Mouse (Mus musculus) cerebral cortex, adult 2 months (tissue): ENCODE results near the gene Hnrnpf.

Source experiments
- WGBS: fragments of 180-500 bp; shearing (Covaris S2); methylation state at CpG from one replicate; pipeline ENCODE4 v1.1.7; 2018; 5-methylcytosine and 5-hydroxymethylcytosine counted together

Gene Hnrnpf

GRCm38 (mm10) chr6:117900126-117901080, at the start of gene Hnrnpf:
Gene Hnrnpf (plus strand): TSS chr6:117900324.
- 62% methylated on average over 17 of the region's 17 CpGs for WGBS

DNA sequence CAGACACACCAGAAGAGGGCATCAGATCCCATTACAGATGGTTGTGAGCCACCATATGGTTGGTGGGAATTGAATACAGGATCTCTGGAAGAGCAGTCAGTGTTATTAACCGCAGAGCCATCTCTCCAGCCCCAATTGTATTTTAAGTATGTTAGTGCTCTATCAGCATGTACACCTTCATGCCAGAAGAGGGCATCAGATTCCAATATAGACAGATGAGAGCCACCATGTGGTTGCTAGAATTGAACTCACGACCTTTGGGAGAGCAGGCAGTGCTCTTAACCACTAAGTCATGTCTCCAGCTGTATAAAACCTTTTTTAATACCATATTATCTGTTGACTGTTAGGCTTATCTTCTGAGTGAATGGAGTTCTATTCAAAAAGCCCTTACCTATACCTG, 48.4 kb upstream of the Hnrnpf start:
- 54% methylated on average over 2 of the region's 2 CpGs for WGBS

GRCm38 (mm10) chr6:117857990-117858389, 42.1 kb upstream of the Hnrnpf start:
- WGBS: 93% methylated on average over 1 of the region's 1 CpGs

- 61% methylated on average over 6 of the region's 6 CpGs for WGBS
These were observed 38.3 kb upstream of the Hnrnpf start, which contains the start of gene Zfp239 for GRCm38 (mm10) chr6:117861848-117862247. Gene Zfp239 (plus strand): TSS chr6:117862100.

DNA sequence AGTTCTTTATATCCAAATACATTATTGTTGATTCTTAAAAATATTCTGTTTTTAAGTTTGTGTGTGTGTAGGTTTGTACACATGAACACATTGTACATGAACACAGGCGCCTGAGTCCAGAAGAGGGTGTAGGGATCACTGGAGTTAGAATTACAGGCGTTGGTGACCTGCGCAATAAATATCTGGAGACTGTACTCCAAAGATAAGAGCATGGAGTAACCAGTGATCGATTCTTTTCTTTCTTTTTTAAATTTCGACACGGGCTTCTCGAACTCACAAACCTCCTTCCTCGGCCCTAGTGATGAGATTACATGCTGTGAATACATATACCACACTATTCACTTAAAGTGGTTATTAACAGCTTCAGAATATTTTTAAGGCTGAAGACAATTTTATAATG, 37.7 kb upstream of the Hnrnpf start:
- 75% methylated on average over 8 of the region's 8 CpGs for WGBS

- 1% methylated on average over 26 of the region's 26 CpGs for WGBS
These were observed 37.1 kb upstream of the Hnrnpf start for GRCm38 (mm10) chr6:117862899-117863620.

DNA sequence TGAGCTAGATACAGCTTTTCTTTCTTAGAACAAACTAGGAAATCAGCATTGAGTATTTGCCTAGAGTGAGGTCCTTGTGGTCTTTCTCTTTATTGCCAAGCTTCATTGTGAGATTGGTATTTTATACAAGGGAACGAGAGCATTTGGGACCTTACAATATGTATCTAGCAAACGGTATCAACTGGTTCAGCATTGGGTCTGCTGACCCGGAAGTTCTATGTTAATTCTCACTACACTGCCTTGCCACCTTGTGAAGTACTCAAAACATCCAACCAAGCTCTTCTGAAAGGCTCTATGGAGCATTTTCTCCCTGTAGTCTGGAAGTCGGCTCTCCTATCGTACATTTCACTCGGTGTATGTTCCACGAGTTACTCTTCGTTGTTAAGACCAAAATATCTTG, 36.4 kb upstream of the Hnrnpf start:
- 80% methylated on average over 8 of the region's 8 CpGs for WGBS

- 86% methylated on average over 8 of the region's 8 CpGs for WGBS
These were observed 31.9 kb upstream of the Hnrnpf start for GRCm38 (mm10) chr6:117868187-117868586.

DNA sequence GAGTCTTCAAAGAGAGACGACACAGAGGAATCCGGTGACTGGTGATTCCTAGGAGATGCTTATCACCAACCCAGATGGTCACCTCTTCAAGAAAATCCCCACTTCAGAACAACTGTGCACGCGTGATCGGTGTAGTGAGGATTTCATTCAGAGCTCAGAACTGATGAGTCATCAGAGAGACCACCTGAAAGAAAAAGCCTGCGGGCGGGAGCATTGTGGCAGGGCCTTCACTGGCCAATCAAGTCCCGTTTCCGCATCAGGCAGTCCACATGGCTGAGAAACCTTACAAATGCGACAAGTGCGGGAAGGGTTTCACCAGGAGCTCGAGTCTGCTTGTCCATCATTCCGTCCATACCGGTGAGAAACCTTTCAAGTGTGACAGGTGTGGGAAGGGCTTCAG, 29.1 kb upstream of the Hnrnpf start:
- 89% methylated on average over 14 of the region's 14 CpGs for whole genome bisulfite sequencing

GRCm38 (mm10) chr6:117873450-117873849, 26.7 kb upstream of the Hnrnpf start:
- 76% methylated on average over 7 of the region's 7 CpGs for WGBS

- 76% methylated on average over 3 of the region's 3 CpGs for WGBS
These were observed 25.4 kb upstream of the Hnrnpf start for GRCm38 (mm10) chr6:117874621-117875281.

DNA sequence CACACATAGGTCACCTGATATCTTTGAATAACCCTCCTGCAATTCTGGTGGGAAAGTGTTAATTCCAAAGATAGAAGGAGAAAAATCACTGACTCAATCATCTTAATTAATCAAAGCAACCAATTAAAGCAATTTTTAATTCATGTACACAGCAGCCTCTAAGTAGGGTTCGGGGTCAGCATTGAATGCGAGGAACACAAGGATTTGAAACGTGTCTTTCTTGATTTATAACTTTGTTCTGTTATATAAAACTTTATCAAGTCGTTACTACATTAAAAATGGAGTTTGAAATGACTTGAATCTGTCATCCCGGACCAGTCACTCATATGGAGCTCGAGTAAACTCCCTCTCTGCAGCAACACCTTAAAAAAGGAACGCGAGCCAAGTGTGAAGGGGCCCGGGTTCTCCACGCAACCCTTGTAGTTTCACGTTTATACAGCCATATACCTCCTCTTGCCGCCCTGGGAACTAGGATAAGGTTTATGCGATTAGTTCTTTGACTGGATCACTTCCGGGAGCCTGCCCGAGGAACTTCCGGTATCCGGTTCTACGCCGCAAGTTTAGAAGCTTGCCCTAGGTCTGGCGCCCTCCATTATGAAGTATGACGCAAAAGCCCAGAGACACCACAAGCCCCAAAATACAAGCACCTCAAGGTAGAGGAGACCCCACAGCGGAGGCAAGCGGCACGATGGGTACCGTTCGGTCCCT, 21.3 kb upstream of the Hnrnpf start:
- WGBS: 12% methylated on average over 26 of the region's 26 CpGs

GRCm38 (mm10) chr6:117879408-117880115, 20.6 kb upstream of the Hnrnpf start:
- under 1% methylated on average over 67 of the region's 67 CpGs for WGBS

GRCm38 (mm10) chr6:117880394-117880838, 19.7 kb upstream of the Hnrnpf start:
- WGBS: 13% methylated on average over 3 of the region's 3 CpGs

GRCm38 (mm10) chr6:117881229-117881628, 18.9 kb upstream of the Hnrnpf start:
- 72% methylated on average over 7 of the region's 7 CpGs for WGBS

DNA sequence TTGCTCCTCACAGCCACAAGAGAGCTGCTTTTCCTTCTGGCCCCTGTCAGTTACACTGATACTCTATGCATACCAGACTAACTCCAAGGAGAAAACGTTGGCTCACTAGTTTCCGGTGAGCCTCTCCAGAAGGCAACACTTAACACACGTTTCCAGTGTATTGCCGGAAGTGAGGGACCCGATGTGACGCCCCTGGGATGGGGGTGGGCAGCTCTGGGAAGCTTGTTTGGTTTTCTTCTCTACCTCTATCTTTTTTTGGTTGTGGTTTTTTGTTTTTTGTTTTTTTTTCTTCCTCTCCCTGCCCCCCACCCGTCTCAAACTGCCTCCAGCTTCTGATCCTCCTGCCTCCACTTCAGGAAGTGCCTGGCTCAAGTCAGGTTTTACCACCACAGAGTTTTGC, 18.1 kb upstream of the Hnrnpf start:
- 73% methylated on average over 7 of the region's 7 CpGs for WGBS

GRCm38 (mm10) chr6:117885943-117886342, 14.2 kb upstream of the Hnrnpf start:
- WGBS: 84% methylated on average over 2 of the region's 2 CpGs

GRCm38 (mm10) chr6:117888032-117888431, 12.1 kb upstream of the Hnrnpf start:
- WGBS: 74% methylated on average over 1 of the region's 1 CpGs

DNA sequence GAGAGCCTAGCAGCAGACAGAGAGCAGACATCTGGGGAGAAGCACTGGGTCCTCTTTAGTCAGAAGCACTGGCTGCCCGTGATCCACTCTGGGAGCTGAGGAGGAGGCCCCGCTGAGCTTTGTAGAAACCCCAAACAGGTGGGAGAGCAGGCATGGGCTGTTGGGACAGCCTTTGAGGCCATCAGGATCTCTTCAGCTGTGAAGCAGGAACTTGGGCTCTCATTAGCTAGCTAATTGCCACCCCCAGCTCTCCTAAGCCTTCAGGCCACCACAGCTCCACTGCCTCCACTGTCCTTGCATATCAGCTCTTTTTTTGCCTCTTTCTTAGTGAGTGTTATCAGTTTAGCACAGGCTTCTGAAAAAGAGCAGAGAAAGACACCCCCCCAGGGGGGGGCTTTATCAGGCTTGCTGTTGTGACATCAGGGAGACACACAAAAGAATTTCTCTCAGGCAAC, 11.5 kb upstream of the Hnrnpf start:
- WGBS: 78% methylated on average over 2 of the region's 2 CpGs

DNA sequence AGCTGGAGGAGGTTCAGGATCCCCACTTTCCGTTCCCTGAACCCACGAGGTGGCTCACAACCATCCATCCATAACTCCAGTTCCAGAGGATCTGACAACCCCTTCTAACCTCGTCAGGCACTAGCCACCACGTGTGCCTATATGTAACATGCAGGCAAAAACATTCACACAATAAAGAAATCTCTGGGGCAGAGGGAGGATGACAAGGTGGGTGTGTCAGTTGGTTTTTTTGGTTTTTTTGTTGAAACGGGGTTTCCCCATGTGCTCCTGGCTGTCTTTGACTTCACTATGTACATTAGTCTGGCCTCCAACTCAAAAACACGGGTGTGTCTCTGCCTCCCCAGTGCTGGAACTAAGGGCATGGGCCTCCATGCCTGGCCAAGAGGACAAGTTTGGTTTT, 9.9 kb upstream of the Hnrnpf start:
- 86% methylated on average over 6 of the region's 6 CpGs for WGBS
